Mouse (Mus musculus): ENCODE data around the gene Wdr93. TPM values are rescaled to one million over a fixed set of nuclear protein-coding genes. Genes with fewer than 3 reads are reported as not detected.

Wdr93 gene
- total RNA-seq, 1 experiment: 0.71 TPM

DNA sequence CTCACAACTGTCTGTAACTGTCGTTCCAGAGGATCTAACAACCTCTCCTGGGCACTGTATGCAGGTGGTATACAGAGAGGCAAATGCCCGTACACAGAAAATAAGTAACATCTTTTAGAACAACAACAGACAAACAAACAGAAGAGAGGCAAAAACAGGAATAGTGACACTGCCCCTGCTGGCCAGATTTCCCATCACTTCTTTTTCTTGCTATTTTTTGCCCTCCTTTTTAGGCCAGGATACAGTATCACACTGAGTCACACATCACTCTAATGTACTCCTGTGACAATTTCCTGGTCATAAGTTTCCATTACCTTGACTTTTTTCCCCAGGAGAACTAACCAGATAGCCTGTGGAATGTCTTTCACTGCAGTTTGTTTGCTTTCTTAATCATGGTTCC is 13.4 kb downstream of the Wdr93 start:
- in situ Hi-C loops (cut with MboI; ENCODE audit: low sequenced_read_pairs in 2 of 2, unreplicated experiment in 2 of 2): no loop called here
- H3K4me1 ChIP-seq (ENCODE audit: control insufficient read depth in 2 of 2, insufficient read depth in 2 of 2, low read length in 2 of 2, poor library complexity in 1 of 2): no peaks in the 10 kb centered on the region
- no peaks in the 10 kb centered on the region for H3K36me3 ChIP-seq (ENCODE audit: control insufficient read depth, insufficient read depth, low read length, poor library complexity, severe bottlenecking)
- H3K27ac ChIP-seq (ENCODE audit: insufficient read depth, low read depth, low read length, poor library complexity, severe bottlenecking): no peak overlapping the region
- TF ChIP-seq ZNF384 (IDR thresholded peaks at IDR 0.05; ENCODE audit: low read depth, low read length) (no peak), CHD2 (IDR thresholded peaks at IDR 0.05; ENCODE audit: low read depth, low read length) (no peak), MAFK (IDR thresholded peaks at IDR 0.05; ENCODE audit: insufficient read depth, low read depth, low read length) (no peak), HCFC1 (IDR thresholded peaks at IDR 0.05; ENCODE audit: borderline replicate concordance, insufficient read depth, low read length) (no peak), ZC3H11A (IDR thresholded peaks at IDR 0.05; ENCODE audit: borderline replicate concordance, low read depth, low read length) (no peak)
- no peaks in the 10 kb centered on the region for H3K9me3 ChIP-seq (ENCODE audit: control insufficient read depth, insufficient read depth, low read depth, low read length)
- no peak overlapping the region for H3K4me3 ChIP-seq (ENCODE audit: insufficient read depth in 1 of 2, low read depth in 1 of 2, low read length in 2 of 2, poor library complexity in 1 of 2, severe bottlenecking in 1 of 2)
- H3K9ac ChIP-seq (ENCODE audit: insufficient read depth, low read depth, low read length, poor library complexity, severe bottlenecking): no peak overlapping the region
- DNase-seq (ENCODE audit: low read depth, low spot score): no peak

DNA sequence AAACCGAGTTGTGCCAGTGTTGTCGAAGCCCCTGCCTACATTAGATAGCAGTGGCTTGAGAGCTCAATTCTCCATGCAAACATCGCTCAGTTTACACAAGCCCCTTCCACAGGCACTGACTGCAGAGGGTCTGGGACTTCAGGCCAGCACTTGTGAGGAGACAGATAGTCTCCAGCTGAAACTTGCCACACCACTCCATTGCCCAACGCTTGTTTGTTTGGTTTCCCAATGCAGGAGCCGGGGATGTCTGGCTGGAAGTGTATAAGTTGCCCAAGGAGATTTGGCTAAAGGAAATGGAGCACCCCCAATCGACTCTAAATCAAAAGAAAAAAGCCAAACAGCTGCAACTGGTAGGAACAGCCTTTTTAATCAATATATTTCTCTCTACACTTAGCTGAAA is 15.2 kb downstream of the Wdr93 start:
- in situ Hi-C loops (cut with MboI; ENCODE audit: low sequenced_read_pairs in 2 of 2, unreplicated experiment in 2 of 2): no loop called here
- DNase-seq (ENCODE audit: low read depth, low spot score): no peak
- Histone ChIP-seq H3K9ac (ENCODE audit: insufficient read depth, low read depth, low read length, poor library complexity, severe bottlenecking) (no peak overlapping the region), H3K27ac (ENCODE audit: insufficient read depth, low read depth, low read length, poor library complexity, severe bottlenecking) (no peak overlapping the region), H3K4me1 (ENCODE audit: control insufficient read depth in 2 of 2, insufficient read depth in 2 of 2, low read length in 2 of 2, poor library complexity in 1 of 2) (no peaks in the 10 kb centered on the region), H3K9me3 (ENCODE audit: control insufficient read depth, insufficient read depth, low read depth, low read length) (no peaks in the 10 kb centered on the region), H3K4me3 (ENCODE audit: insufficient read depth in 1 of 2, low read depth in 1 of 2, low read length in 2 of 2, poor library complexity in 1 of 2, severe bottlenecking in 1 of 2) (no peak overlapping the region), H3K36me3 (ENCODE audit: control insufficient read depth, insufficient read depth, low read length, poor library complexity, severe bottlenecking) (no peaks in the 10 kb centered on the region)
- TF ChIP-seq CHD2 (IDR thresholded peaks at IDR 0.05; ENCODE audit: low read depth, low read length) (no peak), ZNF384 (IDR thresholded peaks at IDR 0.05; ENCODE audit: low read depth, low read length) (no peak), HCFC1 (IDR thresholded peaks at IDR 0.05; ENCODE audit: borderline replicate concordance, insufficient read depth, low read length) (no peak), ZC3H11A (IDR thresholded peaks at IDR 0.05; ENCODE audit: borderline replicate concordance, low read depth, low read length) (no peak), MAFK (IDR thresholded peaks at IDR 0.05; ENCODE audit: insufficient read depth, low read depth, low read length) (no peak)

DNA sequence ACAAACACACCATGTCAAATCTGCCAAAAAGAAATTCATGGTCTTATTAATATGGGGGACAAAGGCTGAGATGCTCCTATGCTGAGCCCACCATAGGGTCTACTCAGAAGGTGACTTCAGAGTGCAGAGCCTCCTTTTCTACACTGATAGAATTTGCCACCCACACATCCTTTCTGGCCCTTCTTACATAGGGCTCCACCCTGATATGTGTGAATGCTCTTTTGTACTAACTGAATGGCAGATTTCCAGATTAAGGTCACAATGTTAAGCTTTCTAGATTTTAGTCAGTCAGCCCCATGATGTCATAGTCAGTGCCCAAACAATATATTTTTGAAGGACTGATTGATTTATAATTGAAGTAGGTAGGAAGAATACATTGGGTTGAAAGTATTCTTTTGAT is 16.8 kb downstream of the Wdr93 start:
- Histone ChIP-seq H3K4me3 (ENCODE audit: insufficient read depth in 1 of 2, low read depth in 1 of 2, low read length in 2 of 2, poor library complexity in 1 of 2, severe bottlenecking in 1 of 2) (no peak overlapping the region), H3K9ac (ENCODE audit: insufficient read depth, low read depth, low read length, poor library complexity, severe bottlenecking) (no peak overlapping the region), H3K27ac (ENCODE audit: insufficient read depth, low read depth, low read length, poor library complexity, severe bottlenecking) (no peak overlapping the region), H3K36me3 (ENCODE audit: control insufficient read depth, insufficient read depth, low read length, poor library complexity, severe bottlenecking) (no peaks in the 10 kb centered on the region), H3K9me3 (ENCODE audit: control insufficient read depth, insufficient read depth, low read depth, low read length) (no peaks in the 10 kb centered on the region), H3K4me1 (ENCODE audit: control insufficient read depth in 2 of 2, insufficient read depth in 2 of 2, low read length in 2 of 2, poor library complexity in 1 of 2) (no peaks in the 10 kb centered on the region)
- DNase-seq (ENCODE audit: low read depth, low spot score): no peak
- no peak for TF ChIP-seq CHD2 (IDR thresholded peaks at IDR 0.05; ENCODE audit: low read depth, low read length)
- TF ChIP-seq MAFK (IDR thresholded peaks at IDR 0.05; ENCODE audit: insufficient read depth, low read depth, low read length): no peak
- no peak for TF ChIP-seq ZNF384 (IDR thresholded peaks at IDR 0.05; ENCODE audit: low read depth, low read length)
- TF ChIP-seq ZC3H11A (IDR thresholded peaks at IDR 0.05; ENCODE audit: borderline replicate concordance, low read depth, low read length): no peak
- no peak for TF ChIP-seq HCFC1 (IDR thresholded peaks at IDR 0.05; ENCODE audit: borderline replicate concordance, insufficient read depth, low read length)
- in situ Hi-C loops (cut with MboI; ENCODE audit: low sequenced_read_pairs in 2 of 2, unreplicated experiment in 2 of 2): no loop called here

DNA sequence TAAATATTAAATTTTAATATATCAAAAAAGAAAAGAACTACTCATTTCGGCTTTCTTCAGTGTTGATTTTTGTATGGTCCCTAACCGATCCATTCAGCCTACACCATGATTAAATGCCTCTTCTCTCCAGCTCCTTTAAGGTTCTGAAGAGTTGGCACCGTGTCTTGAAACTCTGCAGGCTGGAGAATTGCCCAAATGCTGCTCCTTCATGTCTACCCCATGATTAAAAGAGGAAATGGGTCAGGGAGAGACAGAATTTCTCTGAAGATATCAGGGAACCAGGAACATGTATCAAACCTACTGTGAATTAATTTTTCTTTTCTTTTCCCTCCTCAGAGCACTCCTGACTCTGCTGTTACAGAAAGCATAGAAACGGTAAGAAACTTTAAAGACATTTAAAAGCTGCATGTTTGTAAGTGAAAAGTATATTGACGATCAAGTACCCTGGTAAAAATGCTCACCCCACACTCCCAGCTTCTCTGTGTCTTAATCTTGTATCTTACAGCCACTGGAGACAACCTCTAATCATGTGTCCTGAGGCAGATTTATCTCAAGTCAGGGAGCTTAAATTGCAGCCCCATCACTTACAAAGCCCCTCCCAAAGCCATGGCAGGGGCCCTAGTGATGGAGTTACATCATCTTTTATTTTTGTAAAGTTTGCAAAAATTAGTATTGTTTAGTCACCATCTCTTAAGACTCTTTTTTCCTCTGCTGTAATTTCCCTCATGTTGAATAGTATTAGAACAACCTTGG is 18.3 kb downstream of the Wdr93 start:
- no peak overlapping the region for H3K4me3 ChIP-seq (ENCODE audit: insufficient read depth in 1 of 2, low read depth in 1 of 2, low read length in 2 of 2, poor library complexity in 1 of 2, severe bottlenecking in 1 of 2)
- no peaks in the 10 kb centered on the region for H3K9me3 ChIP-seq (ENCODE audit: control insufficient read depth, insufficient read depth, low read depth, low read length)
- H3K9ac ChIP-seq (ENCODE audit: insufficient read depth, low read depth, low read length, poor library complexity, severe bottlenecking): no peak overlapping the region
- TF ChIP-seq ZC3H11A (IDR thresholded peaks at IDR 0.05; ENCODE audit: borderline replicate concordance, low read depth, low read length): no peak
- no peak for TF ChIP-seq ZNF384 (IDR thresholded peaks at IDR 0.05; ENCODE audit: low read depth, low read length)
- in situ Hi-C loops (cut with MboI; ENCODE audit: low sequenced_read_pairs in 2 of 2, unreplicated experiment in 2 of 2): no loop called here
- no peaks in the 10 kb centered on the region for H3K4me1 ChIP-seq (ENCODE audit: control insufficient read depth in 2 of 2, insufficient read depth in 2 of 2, low read length in 2 of 2, poor library complexity in 1 of 2)
- no peaks in the 10 kb centered on the region for H3K36me3 ChIP-seq (ENCODE audit: control insufficient read depth, insufficient read depth, low read length, poor library complexity, severe bottlenecking)
- no peak for DNase-seq (ENCODE audit: low read depth, low spot score)
- H3K27ac ChIP-seq (ENCODE audit: insufficient read depth, low read depth, low read length, poor library complexity, severe bottlenecking): no peak overlapping the region

DNA sequence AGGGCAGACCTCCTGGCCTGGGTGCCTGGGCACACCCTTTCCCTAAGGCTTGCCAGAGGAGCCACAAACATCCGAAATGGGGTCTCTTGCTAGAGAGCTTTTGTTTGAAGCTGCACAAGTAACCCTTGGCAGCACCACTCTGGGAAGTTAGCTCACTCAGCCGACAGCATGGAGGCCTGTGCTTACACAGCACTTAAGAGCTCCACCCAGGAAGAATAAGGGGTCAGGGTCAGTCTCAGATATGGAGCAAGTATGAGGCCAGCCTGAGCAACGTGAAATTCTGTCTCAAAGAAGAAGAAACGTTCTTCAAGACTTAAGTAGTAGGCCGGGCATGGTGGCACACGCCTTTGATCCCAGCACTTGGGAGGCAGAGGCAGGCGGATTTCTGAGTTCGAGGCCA is 19.1 kb downstream of the Wdr93 start:
- no peak overlapping the region for H3K9ac ChIP-seq (ENCODE audit: insufficient read depth, low read depth, low read length, poor library complexity, severe bottlenecking)
- no peak overlapping the region for H3K27ac ChIP-seq (ENCODE audit: insufficient read depth, low read depth, low read length, poor library complexity, severe bottlenecking)
- DNase-seq (ENCODE audit: low read depth, low spot score): no peak
- TF ChIP-seq CHD2 (IDR thresholded peaks at IDR 0.05; ENCODE audit: low read depth, low read length): no peak
- TF ChIP-seq MAFK (IDR thresholded peaks at IDR 0.05; ENCODE audit: insufficient read depth, low read depth, low read length): no peak
- in situ Hi-C loops (cut with MboI; ENCODE audit: low sequenced_read_pairs in 2 of 2, unreplicated experiment in 2 of 2): no loop called here
- H3K9me3 ChIP-seq (ENCODE audit: control insufficient read depth, insufficient read depth, low read depth, low read length): no peaks in the 10 kb centered on the region
- no peaks in the 10 kb centered on the region for H3K4me1 ChIP-seq (ENCODE audit: control insufficient read depth in 2 of 2, insufficient read depth in 2 of 2, low read length in 2 of 2, poor library complexity in 1 of 2)
- no peak overlapping the region for H3K4me3 ChIP-seq (ENCODE audit: insufficient read depth in 1 of 2, low read depth in 1 of 2, low read length in 2 of 2, poor library complexity in 1 of 2, severe bottlenecking in 1 of 2)
- no peaks in the 10 kb centered on the region for H3K36me3 ChIP-seq (ENCODE audit: control insufficient read depth, insufficient read depth, low read length, poor library complexity, severe bottlenecking)

Data from ES-E14 (cell line).